8 mouse cellular contexts compared by ENCODE assay signal in the genomic region with DNA sequence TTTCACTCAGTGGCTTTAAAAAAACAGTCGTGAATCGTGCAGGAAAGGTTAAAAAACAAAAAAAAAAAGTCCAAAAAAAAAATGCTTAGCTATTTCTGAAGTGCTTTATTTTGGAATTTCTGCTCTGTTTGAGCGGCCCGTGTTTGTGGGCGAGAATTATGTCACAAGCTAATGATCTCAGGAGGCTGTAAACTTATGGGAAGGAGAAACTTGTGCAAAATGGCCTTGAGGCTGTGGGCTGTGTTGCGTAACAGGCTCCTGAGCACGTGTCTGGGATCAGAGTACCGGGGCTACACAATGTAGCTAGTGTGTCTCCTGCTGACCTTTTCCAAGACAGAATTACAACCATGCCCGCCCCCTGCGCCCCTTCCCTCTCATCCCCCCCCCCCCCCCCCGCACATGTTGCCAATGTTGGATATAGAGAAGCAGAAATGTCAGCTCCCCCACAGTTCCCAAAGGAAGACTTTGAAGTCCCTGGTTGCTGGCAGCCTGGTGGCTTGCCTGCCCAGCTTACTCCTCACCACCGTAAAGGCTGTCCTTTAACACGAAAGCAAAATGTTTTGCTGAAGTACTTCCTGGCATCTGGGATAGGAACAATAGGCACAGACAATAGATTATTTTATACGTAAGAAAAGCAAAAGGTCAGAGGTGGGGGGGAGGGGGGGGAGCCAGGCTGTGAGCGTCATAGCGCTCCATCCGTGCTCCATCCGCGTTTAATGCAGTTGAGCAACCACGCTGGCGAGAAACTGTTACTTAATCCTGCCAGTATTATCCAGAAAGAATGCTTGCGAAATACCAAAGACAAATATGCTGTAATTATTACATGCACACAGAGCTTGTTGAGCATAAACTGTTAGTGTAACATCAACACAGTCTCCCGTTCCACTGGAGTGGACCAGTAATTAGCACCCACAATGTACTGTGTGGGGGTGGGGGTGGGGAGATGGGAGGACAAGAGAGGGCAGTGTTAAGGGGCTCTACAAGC.
DNase-seq lines count a peak whose midpoint lies in the region; ATAC-seq lines count a peak whose summit lies in the region.

No protein-coding gene starts in this region.

- no peaks in the 10 kb centered on the region for H3K36me3 ChIP-seq in embryonic facial prominence, embryonic 11.5 days (replicated peaks; ENCODE audit: control insufficient read depth, insufficient read depth, low read depth, low read length)
- H3K36me3 ChIP-seq in midbrain, embryonic 10.5 days: no peaks in the 10 kb centered on the region

- H3K27me3 ChIP-seq in embryonic facial prominence, embryonic 11.5 days (ENCODE audit: control insufficient read depth, insufficient read depth, low read length): no peaks in the 10 kb centered on the region
- peaks cover 31% of the 10 kb centered on the region for H3K27me3 ChIP-seq in midbrain, embryonic 10.5 days (ENCODE audit: low read depth, poor library complexity, severe bottlenecking)

- 0 out of 2 replicates have a peak, but pooled peaks have one; percentile 54 for ATAC-seq in embryonic facial prominence, embryonic 11.5 days (replicated peaks; ENCODE audit: insufficient number of reproducible peaks, low FRiP score, low TSS enrichment, low read depth)

- 15% methylated on average over 22 of the region's 23 CpGs for WGBS in embryonic facial prominence, embryonic 11.5 days
- WGBS in midbrain, embryonic 10.5 days: 39% methylated on average over 21 of the region's 23 CpGs

- peak; percentile 49 for DNase-seq in gastrocnemius, postnatal 25 days
- no peak for DNase-seq in gastrocnemius, postnatal 10 days
- peak; percentile 63 for DNase-seq in embryonic facial prominence, embryonic 11.5 days (ENCODE audit: low spot score)
- DNase-seq in heart, postnatal 14 days: peak; percentile 44 to 52
- DNase-seq in kidney, postnatal 36 days: peak; percentile 78 to 87
- peak; percentile 54 for DNase-seq in midbrain, embryonic 10.5 days (ENCODE audit: low spot score)
- DNase-seq in testis, postnatal 10 days (ENCODE audit: low spot score): peak; percentile 74
- no peak for DNase-seq in frontal cortex, postnatal 10 days (ENCODE audit: low spot score in 2 of 2)

- no peak overlapping the region for H3K4me3 ChIP-seq in embryonic facial prominence, embryonic 11.5 days (ENCODE audit: low read depth, low read length)
- peak overlapping the region; percentile 18; the same call in 1 of the 2 replicates for H3K4me3 ChIP-seq in midbrain, embryonic 10.5 days

- H3K9me3 ChIP-seq in embryonic facial prominence, embryonic 11.5 days (replicated peaks; ENCODE audit: control insufficient read depth, low read length): no peaks in the 10 kb centered on the region
- H3K9me3 ChIP-seq in midbrain, embryonic 10.5 days (replicated peaks): no peaks in the 10 kb centered on the region

- H3K27ac ChIP-seq in embryonic facial prominence, embryonic 11.5 days (replicated peaks; ENCODE audit: low read depth, low read length): no peak overlapping the region
- peak overlapping the region; percentile 55 for H3K27ac ChIP-seq in midbrain, embryonic 10.5 days (replicated peaks)

- H3K4me2 ChIP-seq in embryonic facial prominence, embryonic 11.5 days (ENCODE audit: low read depth, low read length): peak overlapping the region; percentile 16; the same call in 1 of the 2 replicates

- intact Hi-C loops in heart, postnatal 14 days (cut with DNase I): loop anchor here (2.0 kb wide), 1 partner anchor 106 kb away; the partner anchor contains the start of gene Auh

- H3K4me1 ChIP-seq in embryonic facial prominence, embryonic 11.5 days (ENCODE audit: control insufficient read depth, insufficient read depth, low read length): peaks cover 2% of the 10 kb centered on the region
- peaks cover 43% of the 10 kb centered on the region for H3K4me1 ChIP-seq in midbrain, embryonic 10.5 days

- no peak overlapping the region for H3K9ac ChIP-seq in embryonic facial prominence, embryonic 11.5 days (replicated peaks; ENCODE audit: low read length)

Comparison
In these comparisons a context has a peak if more than half of its experiments do, and no peak if none do; other contexts are left out.
1. DNase-seq: peak in gastrocnemius, postnatal 25 days (single experiment), embryonic facial prominence, embryonic 11.5 days (single experiment), heart, postnatal 14 days (2 of 2), kidney, postnatal 36 days (2 of 2), midbrain, embryonic 10.5 days (single experiment) and testis, postnatal 10 days (single experiment); none in gastrocnemius, postnatal 10 days (single experiment) and frontal cortex, postnatal 10 days (0 of 2).